Mouse (Mus musculus): Measurements from ENCODE around the gene Gm2001.
"Not testable (repeated sequence)": the region's sequence is repeated elsewhere in the genome, so short reads cannot be mapped to it uniquely, and the experiment has no call there.

The Gm2001 gene

DNA sequence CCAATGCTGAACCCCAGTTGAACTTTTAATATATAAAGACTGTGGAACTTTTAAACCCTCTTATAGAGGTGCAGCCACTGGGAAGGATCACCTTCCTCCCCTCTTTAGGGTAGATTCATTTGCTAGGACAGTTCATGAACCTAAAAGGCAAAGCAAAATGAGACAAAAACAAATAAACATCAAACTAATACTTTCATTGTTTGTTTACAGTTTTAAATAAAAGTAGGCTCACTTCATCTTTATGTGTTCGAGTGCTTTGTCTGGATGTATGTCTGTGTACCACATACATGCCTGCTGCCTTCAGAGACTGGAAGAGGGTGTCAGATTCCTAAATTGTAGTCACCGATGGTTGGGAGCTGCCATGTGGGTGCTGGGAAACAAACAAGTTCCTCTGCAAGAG is at the start of gene Gm2001:
Gm2001 (minus strand) TSS at position 101 of the 400 bp plus-strand sequence.
- not testable (repeated sequence) for DNase-seq (ENCODE audit: extremely low spot score)

DNA sequence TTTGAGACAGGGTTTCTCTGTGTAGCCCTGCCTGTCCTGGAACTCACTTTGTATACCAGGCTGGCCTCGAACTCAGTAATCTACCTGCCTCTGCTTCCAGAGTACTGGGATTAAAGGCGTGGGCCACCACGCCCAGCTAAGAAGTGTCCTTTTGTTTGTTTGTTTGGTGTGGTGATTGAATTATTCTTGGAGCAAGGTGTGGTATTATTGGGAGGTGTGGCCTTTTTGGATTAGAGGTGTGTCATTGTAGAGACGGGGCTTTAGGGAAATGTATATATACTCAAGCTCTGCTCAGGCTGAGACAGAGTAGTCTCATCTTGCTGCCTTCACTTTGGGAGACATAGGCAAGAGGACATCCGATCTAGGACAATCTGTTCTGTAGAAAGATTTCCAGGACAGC is 31.6 kb upstream of the Gm2001 start, which contains the start of gene Gm2016:
Gm2016 (plus strand) TSS at position 301 of the 400 bp plus-strand sequence.
- not testable (repeated sequence) for DNase-seq (ENCODE audit: extremely low spot score)

DNA sequence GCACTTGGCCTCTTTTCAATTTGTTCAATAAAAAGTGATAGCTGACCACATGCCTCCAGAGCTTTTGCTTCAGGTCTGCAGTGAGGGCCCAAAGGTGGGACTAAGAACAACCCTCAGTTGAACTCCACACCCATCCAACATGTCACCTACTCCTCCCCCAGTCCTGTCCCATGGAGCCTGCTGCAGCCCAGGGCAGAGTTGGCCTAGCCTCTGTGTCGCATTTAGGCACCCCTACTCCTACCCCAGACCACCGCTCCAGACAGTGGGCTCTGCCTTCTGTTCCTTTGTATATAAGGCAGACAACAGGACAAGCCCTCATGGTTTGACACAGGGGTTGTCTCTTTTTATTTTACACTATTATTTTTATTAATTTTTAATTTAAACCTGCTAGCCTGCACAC is 21.9 kb upstream of the Gm2001 start:
- not testable (repeated sequence) for DNase-seq (ENCODE audit: extremely low spot score)

DNA sequence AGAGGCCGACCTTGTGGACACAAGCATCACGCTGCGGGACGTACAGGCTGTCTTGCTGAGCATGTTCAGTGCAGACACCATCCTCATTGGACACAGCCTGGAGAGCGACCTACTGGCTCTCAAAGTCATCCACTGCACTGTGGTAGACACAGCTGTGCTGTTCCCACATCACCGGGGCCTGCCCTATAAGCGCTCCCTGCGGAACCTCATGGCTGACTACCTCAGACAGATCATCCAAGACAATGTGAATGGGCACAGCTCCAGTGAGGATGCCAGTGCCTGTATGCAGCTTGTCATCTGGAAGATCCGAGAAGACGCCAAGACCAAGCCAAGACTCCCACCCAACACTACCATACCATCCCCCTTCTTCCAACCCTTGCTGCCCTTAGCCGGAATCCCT is 21.5 kb upstream of the Gm2001 start:
- not testable (repeated sequence) for DNase-seq (ENCODE audit: extremely low spot score)

DNA sequence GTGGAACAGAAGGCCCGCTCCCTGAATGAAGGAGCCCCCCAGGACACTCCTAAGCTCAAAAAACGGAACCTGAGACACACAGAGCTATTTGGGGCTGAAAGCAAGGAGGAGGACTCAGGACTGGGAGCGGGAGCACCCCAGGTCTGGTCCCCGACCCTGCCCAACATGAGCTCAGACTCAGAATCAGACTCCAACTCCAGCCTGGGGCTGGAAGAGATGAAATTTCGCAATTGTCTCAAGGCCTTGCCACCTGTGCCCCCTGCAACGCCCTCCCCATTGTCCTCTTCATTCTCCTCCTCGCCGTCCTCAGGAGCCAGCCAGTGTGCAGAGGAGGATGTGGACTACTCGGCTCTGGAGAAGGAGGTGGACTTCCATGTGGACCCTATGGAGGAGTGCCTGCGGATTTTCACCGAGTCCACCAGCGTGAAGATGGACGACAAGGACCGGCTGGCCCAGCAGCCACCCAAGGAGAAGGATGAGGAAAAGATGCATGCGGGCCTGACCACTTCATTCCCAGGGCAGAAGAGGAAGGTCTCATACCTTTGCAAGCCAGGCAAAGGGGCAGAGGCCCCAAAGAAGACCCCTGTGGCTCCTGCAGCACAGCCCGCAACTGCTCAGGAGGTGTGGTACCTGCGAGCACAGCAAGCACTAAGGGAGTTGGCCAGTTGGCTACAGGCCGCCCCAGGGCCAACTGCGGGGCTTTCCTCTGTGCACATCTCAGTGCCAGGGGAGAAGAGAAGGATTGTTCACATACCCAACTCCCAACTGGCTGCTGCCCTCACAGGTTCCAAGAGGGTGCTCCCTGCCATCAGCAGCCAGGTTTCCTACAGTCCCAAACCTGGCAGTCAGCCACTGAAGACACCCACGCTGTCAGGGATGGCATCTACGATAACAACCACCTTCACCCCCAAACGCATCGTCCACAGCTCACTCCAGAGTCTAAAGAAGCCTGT is 19.9 kb upstream of the Gm2001 start:
- not testable (repeated sequence) for DNase-seq (ENCODE audit: extremely low spot score)

DNA sequence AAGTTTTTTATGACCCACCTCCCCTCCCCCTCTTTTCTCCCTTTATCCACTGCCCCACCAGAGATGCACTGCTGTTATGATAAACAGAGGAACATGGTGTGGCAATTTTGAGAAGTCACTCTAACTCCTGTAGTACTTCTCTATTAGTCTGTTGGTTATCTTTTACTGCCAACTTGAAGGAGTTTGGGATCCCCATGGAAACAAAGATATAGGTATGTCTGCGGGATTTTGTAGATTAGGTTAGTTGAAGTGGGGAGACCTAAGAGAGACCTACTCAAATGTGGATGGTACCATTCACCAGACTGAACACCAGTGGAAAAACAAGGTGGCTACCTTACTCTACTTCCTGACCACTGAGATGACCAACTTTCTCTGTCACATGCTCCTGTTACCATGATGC is 13.9 kb upstream of the Gm2001 start:
- DNase-seq (ENCODE audit: extremely low spot score) = not testable (repeated sequence)

DNA sequence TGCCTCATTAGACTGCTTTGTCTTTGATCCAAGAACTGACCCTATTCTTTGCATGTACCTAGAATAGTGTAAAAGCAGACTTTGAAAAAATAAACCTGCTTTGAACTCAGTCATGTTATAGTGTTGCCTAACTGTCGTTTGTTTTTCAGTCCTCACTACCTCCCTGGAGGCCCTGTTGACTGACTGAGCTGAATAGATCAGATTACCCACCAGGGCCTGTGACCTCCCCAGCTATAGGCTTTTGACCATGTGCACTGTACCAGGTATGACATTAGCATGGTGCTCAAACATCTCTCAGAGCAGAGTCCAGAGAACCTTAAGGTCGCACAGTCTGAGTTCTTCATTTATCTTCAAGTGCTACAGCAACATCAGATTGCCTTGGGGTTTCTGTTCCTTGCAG is 8.5 kb upstream of the Gm2001 start:
- DNase-seq (ENCODE audit: extremely low spot score) = not testable (repeated sequence)

DNA sequence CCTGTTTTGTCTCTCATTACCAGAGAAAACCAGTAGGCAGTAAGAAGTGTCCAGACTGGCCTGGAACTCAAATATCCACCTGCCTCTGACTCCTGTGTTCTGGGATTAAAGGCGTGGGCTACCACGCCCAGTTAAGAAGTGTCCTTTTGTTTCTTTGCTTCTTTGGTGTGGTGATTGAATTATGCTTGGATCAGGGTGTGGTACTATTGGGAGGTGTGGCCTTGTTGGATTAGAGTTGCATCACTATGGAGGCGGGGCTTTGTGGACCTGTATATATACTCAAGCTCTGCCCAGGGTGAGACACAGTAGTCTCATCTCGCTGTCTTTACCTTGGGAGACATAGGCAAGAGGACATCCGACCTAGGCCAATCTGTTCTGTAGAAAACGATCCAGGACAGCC is 25.9 kb downstream of the Gm2001 start, which contains the start of gene BB287469:
BB287469 (plus strand) TSS at position 301 of the 400 bp plus-strand sequence.
- DNase-seq (ENCODE audit: extremely low spot score) = not testable (repeated sequence)

DNA sequence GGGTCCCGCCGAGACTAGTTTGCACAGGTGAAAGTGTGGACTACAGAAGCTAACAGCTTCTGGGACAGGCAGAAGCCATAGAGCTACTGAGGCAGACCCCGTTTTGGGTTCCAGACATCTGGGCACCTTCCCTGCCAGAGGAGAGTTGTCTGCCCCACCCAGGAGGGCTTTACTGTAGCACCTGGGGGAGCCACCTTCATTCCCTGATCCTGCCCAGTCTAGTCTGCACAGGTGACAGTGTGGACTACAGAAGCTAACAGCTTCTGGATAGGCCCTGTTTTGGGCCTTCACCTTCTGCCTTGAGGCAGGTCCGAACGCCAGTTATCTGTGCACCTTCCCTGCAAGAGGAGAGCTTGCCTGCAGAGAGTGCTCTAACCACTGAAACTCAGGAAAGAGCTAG is 44.2 kb downstream of the Gm2001 start:
- DNase-seq (ENCODE audit: extremely low spot score) = not testable (repeated sequence)

DNA sequence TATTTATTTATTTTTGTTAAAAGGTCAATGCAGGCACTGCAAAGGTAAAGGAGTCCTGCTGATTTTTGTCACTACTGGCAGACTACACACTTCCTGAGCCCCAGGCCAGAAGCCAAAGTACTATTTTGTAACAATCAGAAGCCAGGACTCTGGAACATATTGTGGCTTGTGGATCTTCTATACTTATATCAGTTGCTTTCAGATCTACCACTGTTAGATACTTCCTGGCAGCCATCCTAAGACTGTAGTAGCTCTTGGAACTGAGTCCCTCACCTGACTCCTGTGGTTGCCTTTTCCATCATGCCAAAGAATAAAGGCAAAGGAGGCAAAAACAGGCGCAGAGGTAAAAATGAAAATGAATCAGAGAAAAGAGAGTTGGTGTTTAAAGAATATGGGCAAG is 46.9 kb downstream of the Gm2001 start, which contains the start of gene Gm21936:
Gm21936 (plus strand) TSS at position 301 of the 400 bp plus-strand sequence.
- not testable (repeated sequence) for DNase-seq (ENCODE audit: extremely low spot score)

Measured in embryo, embryonic 9.5 days (tissue).